Mouse (Mus musculus) hindbrain, postnatal 0 days (tissue): ENCODE measurements at regions not wholly inside any gene's neighbourhood (a gene's known extent, or its start where the extent isn't known, plus 50 kb on each side); places are given as distances from the start of the nearest gene placed in this dataset.

ENCODE experiments used
- ATAC-seq: fragments of 200-750 bp; cut with Nextera tagmentation; 2 replicates; pipeline ENCODE4 v1.8.0; 2017; ENCODE audit warnings: mild to moderate bottlenecking, moderate TSS enrichment, moderate library complexity
- DNase-seq: peaks from one replicate; pipeline ENCODE4 v3.0.0-alpha.2; 2015; ENCODE audit warnings: low spot score
- H3K27ac ChIP-seq: fragments of 300-500 bp; sonication (generic); 2 replicates; pipeline ENCODE4 v1.5.1; 2014; ENCODE audit warnings: mild to moderate bottlenecking
- H3K27me3 ChIP-seq: fragments of 300-500 bp; sonication (generic); 2 replicates; pipeline ENCODE4 v1.6.1; 2014; ENCODE audit warnings: low read length, mixed read lengths; ENCODE audit not compliant: insufficient read depth
- H3K36me3 ChIP-seq: fragments of 300-500 bp; sonication (generic); 2 replicates; pipeline ENCODE4 v1.6.1; 2014; ENCODE audit warnings: low read length, mixed read lengths; ENCODE audit not compliant: insufficient read depth
- H3K4me1 ChIP-seq: fragments of 300-500 bp; sonication (generic); 2 replicates; pipeline ENCODE4 v1.6.1; 2014; ENCODE audit warnings: antibody characterized with exemption, low read length, mixed read lengths; ENCODE audit not compliant: insufficient read depth
- H3K4me2 ChIP-seq: fragments of 300-500 bp; sonication (generic); 2 replicates; pipeline ENCODE4 v1.6.1; 2014; ENCODE audit warnings: low read depth, mild to moderate bottlenecking, low read length, moderate library complexity, mixed read lengths
- H3K4me3 ChIP-seq: fragments of 300-500 bp; sonication (generic); 2 replicates; pipeline ENCODE4 v1.5.1; 2014; ENCODE audit warnings: low read length
- H3K9ac ChIP-seq: fragments of 300-500 bp; sonication (generic); replicated peaks from 2 replicates; pipeline ENCODE4 v1.6.1; 2014; ENCODE audit warnings: mild to moderate bottlenecking, low read length, moderate library complexity, mixed read lengths
- H3K9me3 ChIP-seq: fragments of 300-500 bp; sonication (generic); 2 replicates; pipeline ENCODE4 v1.6.1; 2016; ENCODE audit warnings: low read length, mixed read lengths
- CTCF ChIP-seq: IDR thresholded peaks from 2 replicates; pipeline ENCODE4 v1.5.1; 2016; ENCODE audit warnings: antibody characterized with exemption, control low read depth, low read depth
- WGBS: fragments of 180-500 bp; shearing (Covaris S2); extraction: QIAGEN DNeasy Blood & Tissue Kit; methylation state at CpG from one replicate; pipeline ENCODE4 v1.1.7; 2014; 5-methylcytosine and 5-hydroxymethylcytosine counted together

- no peak overlapping the region for H3K4me3 ChIP-seq
- WGBS = 83% methylated on average over 9 of the region's 9 CpGs
- no peaks in the 10 kb centered on the region for H3K9me3 ChIP-seq
- no peaks in the 10 kb centered on the region for H3K27me3 ChIP-seq
- H3K9ac ChIP-seq = no peak overlapping the region
- ATAC-seq = no peak
- DNase-seq = no peak
- no peak overlapping the region for H3K27ac ChIP-seq
- no peak for TF ChIP-seq CTCF
- H3K36me3 ChIP-seq = no peaks in the 10 kb centered on the region
- H3K4me1 ChIP-seq = no peaks in the 10 kb centered on the region
- H3K4me2 ChIP-seq = no peak overlapping the region
Measured at GRCm38 (mm10) chr3:149402496-149402895, 412.1 kb upstream of the Adgrl2 start.

- no peaks in the 10 kb centered on the region for H3K4me1 ChIP-seq
- no peak for ATAC-seq
- no peak overlapping the region for H3K4me2 ChIP-seq
- H3K36me3 ChIP-seq = no peaks in the 10 kb centered on the region
- DNase-seq = no peak
- H3K27me3 ChIP-seq = no peaks in the 10 kb centered on the region
- H3K9me3 ChIP-seq = no peaks in the 10 kb centered on the region
- no peak overlapping the region for H3K4me3 ChIP-seq
- no peak for TF ChIP-seq CTCF
- no peak overlapping the region for H3K27ac ChIP-seq
- H3K9ac ChIP-seq = no peak overlapping the region
- WGBS = 68% methylated on average over 4 of the region's 4 CpGs
Measured at GRCm38 (mm10) chr3:149395082-149395481, 404.7 kb upstream of the Adgrl2 start.

- H3K4me2 ChIP-seq = no peak overlapping the region
- TF ChIP-seq CTCF = no peak
- H3K36me3 ChIP-seq = no peaks in the 10 kb centered on the region
- H3K9ac ChIP-seq = no peak overlapping the region
- no peaks in the 10 kb centered on the region for H3K9me3 ChIP-seq
- no peak overlapping the region for H3K4me3 ChIP-seq
- no peaks in the 10 kb centered on the region for H3K4me1 ChIP-seq
- no peaks in the 10 kb centered on the region for H3K27me3 ChIP-seq
- H3K27ac ChIP-seq = no peak overlapping the region
- ATAC-seq (no peak), DNase-seq (no peak)
- WGBS = 80% methylated on average over 4 of the region's 4 CpGs
Measured at GRCm38 (mm10) chr3:149393317-149394172, 403.2 kb upstream of the Adgrl2 start.

GRCm38 (mm10) chr3:149392164-149392563 is 401.8 kb upstream of the Adgrl2 start:
- Histone ChIP-seq H3K27ac (no peak overlapping the region), H3K4me1 (no peaks in the 10 kb centered on the region), H3K36me3 (no peaks in the 10 kb centered on the region), H3K4me2 (no peak overlapping the region), H3K27me3 (no peaks in the 10 kb centered on the region), H3K4me3 (no peak overlapping the region), H3K9ac (no peak overlapping the region), H3K9me3 (no peaks in the 10 kb centered on the region)
- ATAC-seq = no peak
- no peak for DNase-seq
- 93% methylated on average over 9 of the region's 9 CpGs for WGBS
- TF ChIP-seq CTCF = no peak

GRCm38 (mm10) chr3:149387537-149387936 is 397.2 kb upstream of the Adgrl2 start:
- Histone ChIP-seq H3K27me3 (no peaks in the 10 kb centered on the region), H3K4me1 (no peaks in the 10 kb centered on the region), H3K36me3 (no peaks in the 10 kb centered on the region), H3K27ac (no peak overlapping the region), H3K4me2 (no peak overlapping the region), H3K9me3 (no peaks in the 10 kb centered on the region), H3K9ac (no peak overlapping the region), H3K4me3 (no peak overlapping the region)
- ATAC-seq (no peak), DNase-seq (no peak)
- TF ChIP-seq CTCF = no peak
- WGBS = 29% methylated on average over 3 of the region's 3 CpGs

- H3K4me3 ChIP-seq = no peak overlapping the region
- H3K9ac ChIP-seq = no peak overlapping the region
- no peaks in the 10 kb centered on the region for H3K4me1 ChIP-seq
- no peak for DNase-seq
- no peaks in the 10 kb centered on the region for H3K9me3 ChIP-seq
- no peak for TF ChIP-seq CTCF
- H3K27me3 ChIP-seq = no peaks in the 10 kb centered on the region
- WGBS = 69% methylated on average over 2 of the region's 2 CpGs
- ATAC-seq = no peak
- H3K27ac ChIP-seq = no peak overlapping the region
- no peak overlapping the region for H3K4me2 ChIP-seq
- H3K36me3 ChIP-seq = no peaks in the 10 kb centered on the region
Measured at GRCm38 (mm10) chr3:149386027-149386426, 395.7 kb upstream of the Adgrl2 start.

- peak; percentile 24 for DNase-seq
- Histone ChIP-seq H3K9me3 (no peaks in the 10 kb centered on the region), H3K27ac (no peak overlapping the region), H3K36me3 (no peaks in the 10 kb centered on the region), H3K4me2 (no peak overlapping the region), H3K4me3 (no peak overlapping the region), H3K4me1 (no peaks in the 10 kb centered on the region), H3K9ac (no peak overlapping the region), H3K27me3 (no peaks in the 10 kb centered on the region)
- TF ChIP-seq CTCF = no peak
- peak; percentile 76; the same call in 1 of the 2 replicates for ATAC-seq
- 20% methylated on average over 6 of the region's 6 CpGs for WGBS
Measured at GRCm38 (mm10) chr3:149385336-149385735, 395.0 kb upstream of the Adgrl2 start.
